Mouse (Mus musculus) Patski (cell line): ENCODE measurements around the gene 2200002J24Rik. TPM values are rescaled to one million over a fixed set of nuclear protein-coding genes. Genes with fewer than 3 reads are reported as not detected.

Experiments used
- ATAC-seq: fragments of 100-300 bp; one replicate; pipeline ENCODE4 v1.8.0; 2021
- CTCF ChIA-PET: fragments of 350-600 bp; sonication (Branson Sonifier 250); formaldehyde crosslinking; loops from one replicate; lab custom pipeline; 2022; ENCODE audit warnings: inconsistent platforms; lab: Charles Lee
- POLR2A ChIA-PET: fragments of 350-600 bp; sonication (Branson Sonifier 250); formaldehyde crosslinking; loops from one replicate; lab custom pipeline; 2022; ENCODE audit warnings: antibody characterized with exemption, inconsistent platforms; lab: Charles Lee
- DNase-seq: peaks from one replicate; pipeline ENCODE4 v3.0.0-alpha.2; 2011; ENCODE audit warnings: low read depth, low spot score
- H3K27me3 ChIP-seq: fragments of 371-371 bp; one replicate; pipeline ENCODE4 v1.5.1; 2021
- CTCF ChIP-seq: fragments of 100-300 bp; IDR thresholded peaks from one replicate; pipeline ENCODE4 v1.5.1; 2021
- in situ Hi-C: fragments of 300-500 bp; cut with MboI; formaldehyde crosslinking; loops from 3 replicates; pipeline ENCODE4 v1.11.1; 2018; ENCODE audit warnings: low pct_unique_long_range_greater_than_20kb, mixed read lengths
- polyA plus RNA-seq: library from polyadenylated mRNA; unstranded; gene quantifications from one replicate; pipeline ENCODE4 v1.2.3, GENCODE M21; 2021

Gene 2200002J24Rik
- polyA plus RNA-seq, 1 experiment from 2014 or later: 0.13 TPM

- in situ Hi-C loops: no loop called here
- POLR2A ChIA-PET: interaction anchor here (1.0 kb wide), 1 partner anchor 9 kb away, joined by 3 read pairs; no protein-coding TSS in a partner anchor
- CTCF ChIA-PET: no interaction called here
- H3K27me3 ChIP-seq: no peaks in the 10 kb centered on the region
- ATAC-seq: no peak
- DNase-seq: peak; percentile 7
- TF ChIP-seq CTCF: no peak
Measured at GRCm38 (mm10) chr7:30688325-30688724, 10.4 kb upstream of the 2200002J24Rik start.

GRCm38 (mm10) chr7:30698101-30698500 is 625 bp upstream of the 2200002J24Rik start:
- in situ Hi-C loops: no loop called here
- DNase-seq (no peak), ATAC-seq (no peak)
- peaks cover 9% of the 10 kb centered on the region for H3K27me3 ChIP-seq
- TF ChIP-seq CTCF: no peak
- POLR2A ChIA-PET: interaction anchor here (1.0 kb wide), 1 partner anchor 10 kb away, joined by 3 read pairs; no protein-coding TSS in a partner anchor
- CTCF ChIA-PET: no interaction called here

- DNase-seq: no peak
- CTCF ChIA-PET: no interaction called here
- in situ Hi-C loops: no loop called here
- POLR2A ChIA-PET: no interaction called here
- no peak for ATAC-seq
- TF ChIP-seq CTCF: no peak
- peaks cover 18% of the 10 kb centered on the region for H3K27me3 ChIP-seq
Measured at GRCm38 (mm10) chr7:30706214-30706882, 7.6 kb downstream of the 2200002J24Rik start.

- ATAC-seq: no peak
- no peak for TF ChIP-seq CTCF
- ChIA-PET POLR2A (no interaction called here), CTCF (interaction anchor here (1.5 kb wide), 1 partner anchor 41 kb away, joined by 4 read pairs; no protein-coding TSS in a partner anchor)
- DNase-seq: no peak
- peaks cover 18% of the 10 kb centered on the region for H3K27me3 ChIP-seq
- in situ Hi-C loops: no loop called here
Measured at GRCm38 (mm10) chr7:30707441-30707840, 8.7 kb downstream of the 2200002J24Rik start.

- DNase-seq (no peak), ATAC-seq (no peak)
- CTCF ChIA-PET: no interaction called here
- in situ Hi-C loops: no loop called here
- POLR2A ChIA-PET: no interaction called here
- TF ChIP-seq CTCF: no peak
- peaks cover 29% of the 10 kb centered on the region for H3K27me3 ChIP-seq
Measured at GRCm38 (mm10) chr7:30711942-30712341, 13.2 kb downstream of the 2200002J24Rik start, which contains the start of gene Atp4a. Gene Atp4a, plus strand, starts transcription at chr7:30712209.

- peaks cover 20% of the 10 kb centered on the region for H3K27me3 ChIP-seq
- in situ Hi-C loops: no loop called here
- POLR2A ChIA-PET: no interaction called here
- TF ChIP-seq CTCF: no peak
- ATAC-seq: peak; percentile 15
- DNase-seq: no peak
- CTCF ChIA-PET: no interaction called here
Measured at GRCm38 (mm10) chr7:30717006-30717715, 18.4 kb downstream of the 2200002J24Rik start.

GRCm38 (mm10) chr7:30717716-30718046 is 19.0 kb downstream of the 2200002J24Rik start:
- TF ChIP-seq CTCF: no peak
- in situ Hi-C loops: no loop called here
- CTCF ChIA-PET: no interaction called here
- DNase-seq (no peak), ATAC-seq (no peak)
- POLR2A ChIA-PET: no interaction called here
- H3K27me3 ChIP-seq: peaks cover 20% of the 10 kb centered on the region

GRCm38 (mm10) chr7:30719669-30720068 is 20.9 kb downstream of the 2200002J24Rik start:
- in situ Hi-C loops: no loop called here
- ChIA-PET POLR2A (no interaction called here), CTCF (no interaction called here)
- ATAC-seq (no peak), DNase-seq (no peak)
- H3K27me3 ChIP-seq: peaks cover 16% of the 10 kb centered on the region
- TF ChIP-seq CTCF: no peak

- TF ChIP-seq CTCF: no peak
- ATAC-seq: no peak
- CTCF ChIA-PET: no interaction called here
Measured at GRCm38 (mm10) chr7:30721286-30721685, 22.6 kb downstream of the 2200002J24Rik start.

GRCm38 (mm10) chr7:30723274-30723953 is 24.7 kb downstream of the 2200002J24Rik start:
- in situ Hi-C loops: no loop called here
- ChIA-PET CTCF (no interaction called here), POLR2A (no interaction called here)
- no peak for TF ChIP-seq CTCF
- H3K27me3 ChIP-seq: no peaks in the 10 kb centered on the region
- DNase-seq (no peak), ATAC-seq (no peak)

More at GRCm38 (mm10) chr7:30721286-30721685, 22.6 kb downstream of the 2200002J24Rik start:
- in situ Hi-C loops: no loop called here
- DNase-seq: no peak
- peaks cover 7% of the 10 kb centered on the region for H3K27me3 ChIP-seq
- POLR2A ChIA-PET: no interaction called here

GRCm38 (mm10) chr7:30728214-30728613 is 29.5 kb downstream of the 2200002J24Rik start:
- no peak for ATAC-seq
- CTCF ChIA-PET: no interaction called here

More at GRCm38 (mm10) chr7:30728214-30728613, 29.5 kb downstream of the 2200002J24Rik start:
- no peaks in the 10 kb centered on the region for H3K27me3 ChIP-seq
- in situ Hi-C loops: no loop called here
- no peak for DNase-seq
- TF ChIP-seq CTCF: no peak
- POLR2A ChIA-PET: no interaction called here
